Mouse (Mus musculus) forebrain, embryonic 10.5 days (tissue): ENCODE data around the gene Cox4i1. TPM values are rescaled to one million over a fixed set of nuclear protein-coding genes. Genes with fewer than 3 reads are reported as not detected.

Source experiments
- DNase-seq: peaks from one replicate; pipeline ENCODE4 v3.0.0-alpha.2; 2017; ENCODE audit warnings: low spot score; ENCODE audit errors: extremely low spot score
- H3K27ac ChIP-seq: fragments of 300-500 bp; sonication (generic); 2 replicates; pipeline ENCODE4 v1.5.1; 2016; ENCODE audit warnings: mild to moderate bottlenecking
- H3K27me3 ChIP-seq: fragments of 300-500 bp; sonication (generic); 2 replicates; pipeline ENCODE4 v1.6.1; 2016; ENCODE audit warnings: mild to moderate bottlenecking; ENCODE audit not compliant: poor library complexity, severe bottlenecking
- H3K36me3 ChIP-seq: fragments of 300-500 bp; sonication (generic); replicated peaks from 2 replicates; pipeline ENCODE4 v1.6.1; 2016; ENCODE audit warnings: mild to moderate bottlenecking, moderate library complexity
- H3K4me1 ChIP-seq: fragments of 300-500 bp; sonication (generic); 2 replicates; pipeline ENCODE4 v1.6.1; 2016
- H3K4me3 ChIP-seq: fragments of 300-500 bp; sonication (generic); 2 replicates; pipeline ENCODE4 v1.5.1; 2016; ENCODE audit warnings: mild to moderate bottlenecking, moderate library complexity
- H3K9me3 ChIP-seq: fragments of 300-500 bp; sonication (generic); 2 replicates; pipeline ENCODE4 v1.6.1; 2016; ENCODE audit warnings: mild to moderate bottlenecking, moderate library complexity
- WGBS: fragments of 180-500 bp; shearing (Covaris S2); methylation state at CpG from one replicate; pipeline ENCODE4 v1.1.7; 2016; 5-methylcytosine and 5-hydroxymethylcytosine counted together
- polyA plus RNA-seq: library from polyadenylated mRNA; unstranded; fragments of >200 nt; fragmentation: Nextera tagmentation; extraction: Ambion mirVana; gene quantifications from 2 replicates; pipeline ENCODE4 v1.2.1, GENCODE M21; 2016

Gene Cox4i1
- polyA plus RNA-seq, 1 experiment from 2014 or later, result 885 TPM

GRCm38 (mm10) chr8:120633665-120634271 is 34.3 kb upstream of the Cox4i1 start:
- peak overlapping the region; percentile 74 for H3K4me3 ChIP-seq
- peaks cover 34% of the 10 kb centered on the region for H3K4me1 ChIP-seq
- 1% methylated on average over 44 of the region's 44 CpGs for WGBS
- DNase-seq, result peak; percentile 33
- peaks cover 72% of the 10 kb centered on the region for H3K27me3 ChIP-seq
- peaks cover 4% of the 10 kb centered on the region; the same call in 1 of the 2 replicates for H3K9me3 ChIP-seq
- H3K27ac ChIP-seq, result peak overlapping the region; percentile 69
- H3K36me3 ChIP-seq, result no peaks in the 10 kb centered on the region

GRCm38 (mm10) chr8:120634329-120634839 is 33.6 kb upstream of the Cox4i1 start:
- no peak for DNase-seq
- WGBS, result under 1% methylated on average over 42 of the region's 42 CpGs
- H3K27me3 ChIP-seq, result peaks cover 71% of the 10 kb centered on the region

GRCm38 (mm10) chr8:120641245-120641644 is 26.8 kb upstream of the Cox4i1 start:
- no peaks in the 10 kb centered on the region for H3K36me3 ChIP-seq
- no peak overlapping the region for H3K4me3 ChIP-seq
- peaks cover 13% of the 10 kb centered on the region for H3K4me1 ChIP-seq
- peak overlapping the region; percentile 11; the same call in 1 of the 2 replicates for H3K27ac ChIP-seq
- DNase-seq, result no peak
- no peaks in the 10 kb centered on the region; the same call in 1 of the 2 replicates for H3K9me3 ChIP-seq
- H3K27me3 ChIP-seq, result peaks cover 5% of the 10 kb centered on the region
- WGBS, result 34% methylated on average over 8 of the region's 8 CpGs

More at GRCm38 (mm10) chr8:120634329-120634839, 33.6 kb upstream of the Cox4i1 start:
- H3K4me3 ChIP-seq, result peak overlapping the region; percentile 74
- peaks cover 4% of the 10 kb centered on the region; the same call in 1 of the 2 replicates for H3K9me3 ChIP-seq
- peak overlapping the region; percentile 69 for H3K27ac ChIP-seq
- no peaks in the 10 kb centered on the region for H3K36me3 ChIP-seq
- H3K4me1 ChIP-seq, result peaks cover 34% of the 10 kb centered on the region

GRCm38 (mm10) chr8:120642031-120642662 is 25.9 kb upstream of the Cox4i1 start:
- H3K9me3 ChIP-seq, result no peaks in the 10 kb centered on the region; the same call in 1 of the 2 replicates
- H3K36me3 ChIP-seq, result no peaks in the 10 kb centered on the region
- no peak overlapping the region for H3K4me3 ChIP-seq
- no peak for DNase-seq
- WGBS, result 78% methylated on average over 10 of the region's 10 CpGs
- peaks cover 19% of the 10 kb centered on the region for H3K4me1 ChIP-seq
- H3K27me3 ChIP-seq, result no peaks in the 10 kb centered on the region
- H3K27ac ChIP-seq, result peak overlapping the region; percentile 54

GRCm38 (mm10) chr8:120644663-120645062 is 23.4 kb upstream of the Cox4i1 start:
- 90% methylated on average over 7 of the region's 7 CpGs for WGBS

GRCm38 (mm10) chr8:120647532-120647931 is 20.5 kb upstream of the Cox4i1 start, which contains the start of gene 1190005I06Rik:
TSS of gene 1190005I06Rik (minus strand) at chr8:120647632.
- WGBS, result 32% methylated on average over 7 of the region's 7 CpGs
- H3K4me1 ChIP-seq, result peaks cover 19% of the 10 kb centered on the region
- peak within 1 kb of the TSS; percentile 60; the same call in 1 of the 2 replicates for H3K27ac ChIP-seq
- no peak for DNase-seq
- H3K9me3 ChIP-seq, result no peaks in the 10 kb centered on the region
- no peaks in the 10 kb centered on the region for H3K27me3 ChIP-seq
- H3K36me3 ChIP-seq, result peaks cover 14% of the 10 kb centered on the region
- H3K4me3 ChIP-seq, result no peak within 1 kb of the TSS

More at GRCm38 (mm10) chr8:120644663-120645062, 23.4 kb upstream of the Cox4i1 start:
- Histone ChIP-seq H3K4me1 (peaks cover 32% of the 10 kb centered on the region), H3K9me3 (no peaks in the 10 kb centered on the region), H3K27me3 (no peaks in the 10 kb centered on the region), H3K27ac (no peak overlapping the region), H3K36me3 (peaks cover 4% of the 10 kb centered on the region), H3K4me3 (no peak overlapping the region)
- DNase-seq, result no peak

GRCm38 (mm10) chr8:120656322-120657052 is 11.5 kb upstream of the Cox4i1 start:
- no peaks in the 10 kb centered on the region for H3K9me3 ChIP-seq
- 91% methylated on average over 7 of the region's 7 CpGs for WGBS
- no peaks in the 10 kb centered on the region for H3K27me3 ChIP-seq
- no peak overlapping the region for H3K4me3 ChIP-seq
- peaks cover 89% of the 10 kb centered on the region for H3K36me3 ChIP-seq
- H3K4me1 ChIP-seq, result no peaks in the 10 kb centered on the region
- H3K27ac ChIP-seq, result no peak overlapping the region
- DNase-seq, result no peak

GRCm38 (mm10) chr8:120657415-120657814 is 10.6 kb upstream of the Cox4i1 start:
- Histone ChIP-seq H3K27me3 (no peaks in the 10 kb centered on the region), H3K9me3 (no peaks in the 10 kb centered on the region), H3K27ac (no peak overlapping the region), H3K36me3 (peaks cover 86% of the 10 kb centered on the region), H3K4me1 (no peaks in the 10 kb centered on the region), H3K4me3 (no peak overlapping the region)
- no peak for DNase-seq
- WGBS, result 92% methylated on average over 8 of the region's 8 CpGs

GRCm38 (mm10) chr8:120664566-120664965 is 3.5 kb upstream of the Cox4i1 start:
- no peaks in the 10 kb centered on the region for H3K9me3 ChIP-seq
- H3K27me3 ChIP-seq, result no peaks in the 10 kb centered on the region
- no peak for DNase-seq
- H3K4me3 ChIP-seq, result no peak overlapping the region
- H3K27ac ChIP-seq, result no peak overlapping the region
- peaks cover 41% of the 10 kb centered on the region for H3K4me1 ChIP-seq
- 87% methylated on average over 6 of the region's 6 CpGs for WGBS
- H3K36me3 ChIP-seq, result peaks cover 40% of the 10 kb centered on the region

- WGBS, result 77% methylated on average over 3 of the region's 3 CpGs
- Histone ChIP-seq H3K36me3 (peaks cover 39% of the 10 kb centered on the region), H3K4me3 (peak overlapping the region; percentile 94), H3K9me3 (no peaks in the 10 kb centered on the region), H3K27ac (no peak overlapping the region), H3K4me1 (peaks cover 53% of the 10 kb centered on the region), H3K27me3 (no peaks in the 10 kb centered on the region)
- DNase-seq, result no peak
Measured at GRCm38 (mm10) chr8:120665726-120666455, 2.1 kb upstream of the Cox4i1 start.

- Histone ChIP-seq H3K4me3 (peak overlapping the region; percentile 94), H3K4me1 (peaks cover 64% of the 10 kb centered on the region), H3K36me3 (peaks cover 48% of the 10 kb centered on the region), H3K9me3 (no peaks in the 10 kb centered on the region), H3K27me3 (no peaks in the 10 kb centered on the region), H3K27ac (peak overlapping the region; percentile 95)
- no peak for DNase-seq
- WGBS, result 2% methylated on average over 17 of the region's 17 CpGs
Measured at GRCm38 (mm10) chr8:120666807-120667470, 1.1 kb upstream of the Cox4i1 start.
